17 mouse cellular contexts compared by ENCODE assay signal in the genomic region with DNA sequence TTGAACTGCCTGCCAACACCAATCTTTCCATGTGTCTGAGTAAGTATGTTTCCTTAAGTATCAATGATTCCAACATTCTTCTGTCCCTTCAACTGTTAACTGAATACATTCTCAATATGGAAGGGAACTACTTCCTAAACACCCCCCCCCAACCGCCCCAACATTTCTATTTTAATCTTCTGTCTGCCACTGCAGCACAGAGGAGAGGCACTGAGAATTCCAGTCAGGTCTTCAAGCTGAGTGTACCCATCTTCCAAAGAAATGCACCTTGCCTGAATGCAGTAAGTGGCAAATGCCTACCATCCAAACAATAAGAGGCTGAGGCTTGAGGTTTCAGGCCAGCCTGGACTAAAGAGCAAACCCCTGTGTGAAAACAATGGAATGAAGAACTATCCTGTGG.
"Had no signal": no experiment of that assay in that cellular context is flagged by ENCODE, and none has a peak within 500 bp of the region (broad histone marks: within the 10 kb centered on the region; RNA-seq: fewer than 3 reads in every experiment).

No protein-coding gene starts in this region.

- ATAC-seq: hindbrain, embryonic 16.5 days; inflammation-experienced regulatory T-cells, adult 6 months; intestine, embryonic 15.5 days; intestine, postnatal 0 days had no signal

- DNase-seq: gastrocnemius, postnatal 14 days; gastrocnemius, postnatal 36 days; heart, adult 11 months; heart, adult 2 months; heart, postnatal 14 days; heart, postnatal 36 days; kidney, adult 18-20 months; kidney, adult 8-10 months; kidney, postnatal 10 days; kidney, postnatal 25 days; kidney, postnatal 4 days; liver; liver, embryonic 13.5 days had no signal
